Mouse (Mus musculus): Measurements from ENCODE around the gene Thumpd2. TPM values are rescaled to one million over a fixed set of nuclear protein-coding genes. Genes with fewer than 3 reads are reported as not detected.

The Thumpd2 gene
- total RNA-seq, 1 experiment from 2014 or later, result 2.0 TPM

DNA sequence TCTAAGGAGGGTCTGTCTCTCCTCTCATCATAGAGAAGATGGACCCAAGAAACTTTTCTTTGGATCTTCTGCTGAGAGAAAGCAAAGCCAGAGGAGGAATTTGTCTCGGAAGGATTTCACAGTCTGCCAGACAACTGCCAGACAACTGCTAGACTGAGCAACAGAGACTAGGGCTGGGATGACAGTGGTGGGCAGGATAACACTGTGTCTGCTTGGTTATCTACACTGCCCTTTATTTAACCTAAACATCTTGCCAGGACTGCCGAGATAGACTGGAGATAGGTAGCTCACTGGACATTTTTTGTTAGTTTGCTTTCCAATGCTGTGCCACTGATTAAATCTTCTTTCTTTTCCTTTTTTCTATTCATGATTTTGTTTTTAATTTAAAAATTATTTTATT lies 23.2 kb downstream of the Thumpd2 start:
- ATAC-seq (replicated peaks; ENCODE audit: insufficient number of reproducible peaks, low FRiP score, low TSS enrichment, poor library complexity, severe bottlenecking), result no peak

DNA sequence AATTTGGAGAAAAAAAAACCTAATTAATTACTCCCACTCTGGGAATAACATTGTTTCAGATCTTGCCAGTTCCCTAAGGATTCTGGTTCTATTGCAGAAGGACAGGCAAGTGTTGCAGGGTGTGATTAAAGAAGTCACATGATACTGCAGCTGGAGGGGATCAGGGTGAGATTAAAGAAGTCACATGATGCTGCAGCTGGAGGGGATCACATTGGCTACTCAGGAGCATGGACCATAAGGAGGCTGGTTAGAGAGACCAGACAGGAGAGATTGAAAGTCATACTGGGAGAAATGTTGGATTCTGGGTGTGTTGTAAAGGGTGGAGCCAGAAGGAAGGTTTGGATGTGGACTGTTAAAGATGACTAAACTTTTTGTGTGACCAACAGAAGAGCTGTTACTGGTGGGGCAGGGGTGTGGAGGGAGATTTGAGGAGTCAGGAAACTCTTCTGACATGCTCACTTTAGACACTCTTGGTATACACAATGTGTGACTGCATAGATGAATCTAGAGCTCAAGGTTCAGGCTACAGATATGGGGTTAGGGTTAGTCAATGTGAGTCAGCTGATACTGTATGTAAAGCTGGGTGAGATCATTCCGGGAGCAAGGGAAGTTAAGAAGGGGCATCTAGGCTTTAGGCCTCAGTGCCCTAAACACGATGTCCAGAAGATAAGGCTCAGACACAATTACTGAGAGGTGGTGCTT lies 26.0 kb downstream of the Thumpd2 start:
- no peak for ATAC-seq (replicated peaks; ENCODE audit: insufficient number of reproducible peaks, low FRiP score, low TSS enrichment, poor library complexity, severe bottlenecking)

DNA sequence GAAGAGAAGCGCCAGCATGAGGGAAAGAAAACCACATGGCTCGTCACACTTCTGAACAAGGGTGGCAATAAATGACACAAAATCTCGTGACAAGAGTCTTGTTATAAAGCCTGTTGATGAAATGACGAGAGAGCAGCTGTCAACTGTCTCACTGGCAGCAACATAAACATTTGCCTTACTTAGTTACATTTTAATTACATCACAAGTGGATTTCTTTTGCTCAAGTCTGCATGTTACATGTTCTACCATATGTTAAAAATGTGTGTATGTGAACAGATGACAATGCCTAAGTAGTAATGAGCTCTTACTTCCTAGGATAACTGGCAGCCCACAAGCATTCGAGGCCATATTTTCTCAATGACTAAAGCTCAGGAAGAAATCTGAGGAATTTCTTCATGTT lies 29.5 kb downstream of the Thumpd2 start:
- no peak for ATAC-seq (replicated peaks; ENCODE audit: insufficient number of reproducible peaks, low FRiP score, low TSS enrichment, poor library complexity, severe bottlenecking)

DNA sequence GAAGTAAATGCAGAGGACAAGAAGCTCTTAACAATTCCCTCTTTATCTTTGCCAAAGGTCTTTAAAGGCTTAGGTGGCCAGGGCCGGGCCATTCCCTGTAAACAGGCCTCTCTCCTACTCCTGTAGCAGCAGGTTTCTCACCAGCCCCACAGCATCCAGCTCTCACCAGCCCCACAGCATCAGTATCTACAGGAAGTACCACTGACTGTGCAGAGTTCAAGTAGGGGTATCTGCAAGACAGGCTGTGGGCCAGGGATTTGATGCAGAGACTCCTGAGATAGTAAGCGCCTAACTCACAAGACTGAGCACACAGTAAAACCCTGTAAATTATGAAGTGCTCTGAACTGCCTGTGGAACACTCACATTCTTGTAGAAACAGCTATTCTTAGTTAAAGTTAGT lies 31.9 kb downstream of the Thumpd2 start:
- ATAC-seq (replicated peaks; ENCODE audit: insufficient number of reproducible peaks, low FRiP score, low TSS enrichment, poor library complexity, severe bottlenecking), result no peak

DNA sequence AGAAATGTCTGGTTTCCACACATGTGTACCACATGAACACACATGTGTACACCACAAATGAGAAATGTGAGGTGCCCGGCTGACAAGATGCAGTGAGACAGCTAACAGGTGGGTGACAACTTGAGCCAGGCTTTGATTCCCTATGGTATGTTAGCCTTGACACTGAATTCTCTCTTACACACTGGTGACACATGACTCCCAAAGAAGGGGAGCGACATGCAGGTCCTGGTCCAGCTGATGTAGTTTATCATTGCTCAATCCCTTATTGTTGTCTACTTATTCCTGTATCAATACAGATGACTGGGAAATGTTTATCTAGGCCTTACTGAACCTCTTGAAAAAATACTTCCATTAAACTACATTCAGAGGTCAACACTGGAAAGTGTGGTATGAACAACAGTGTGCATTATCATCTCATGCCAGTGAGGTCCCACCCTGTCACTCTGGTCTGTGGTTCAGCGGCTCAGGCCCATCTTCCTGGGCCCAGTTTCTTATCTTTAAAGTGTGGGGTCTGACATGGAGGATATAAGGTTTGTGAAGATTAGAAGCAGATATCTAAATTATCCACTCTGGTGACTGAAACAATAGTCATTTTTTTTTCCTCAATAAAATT lies 32.9 kb downstream of the Thumpd2 start:
- no peak for ATAC-seq (replicated peaks; ENCODE audit: insufficient number of reproducible peaks, low FRiP score, low TSS enrichment, poor library complexity, severe bottlenecking)

DNA sequence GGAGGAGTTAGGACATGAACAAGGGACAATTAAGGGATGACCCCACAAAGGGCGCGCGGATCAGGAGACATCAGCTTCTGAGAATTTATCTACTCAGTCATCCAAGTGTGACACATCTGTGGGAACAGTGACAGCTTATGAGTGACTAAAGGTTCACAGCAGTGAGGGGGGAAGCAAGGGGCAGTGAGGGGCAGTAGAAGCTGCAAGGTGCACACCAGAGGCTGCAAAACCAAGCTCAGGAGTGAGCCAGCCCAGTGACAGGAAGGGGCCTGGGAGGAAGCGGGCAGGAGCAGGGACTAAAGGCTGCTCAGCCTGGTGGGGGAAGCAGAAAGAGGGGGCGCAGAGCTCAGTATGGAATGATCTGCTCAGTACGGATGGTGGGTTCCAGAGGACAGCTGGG lies 37.6 kb downstream of the Thumpd2 start:
- no peak for ATAC-seq (replicated peaks; ENCODE audit: insufficient number of reproducible peaks, low FRiP score, low TSS enrichment, poor library complexity, severe bottlenecking)

DNA sequence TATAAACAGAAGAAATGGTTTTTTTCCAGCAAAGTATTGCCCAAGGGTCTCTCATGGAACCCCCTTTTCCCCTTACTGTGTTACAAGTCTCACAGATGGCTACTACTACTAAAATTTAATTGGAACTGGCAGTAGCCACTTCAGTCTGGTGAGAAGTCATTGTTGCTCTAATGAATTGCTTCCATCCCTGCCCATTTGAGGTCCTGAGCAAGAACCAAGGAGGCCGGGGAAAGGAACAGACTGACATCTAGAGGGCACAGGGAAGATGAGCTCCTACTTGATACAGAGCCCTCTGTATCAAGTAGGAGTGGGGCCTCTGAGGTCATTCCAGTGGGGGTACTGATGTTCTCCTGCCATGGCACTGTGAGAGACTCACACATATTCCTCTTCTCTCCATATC lies 47.8 kb downstream of the Thumpd2 start:
- no peak for ATAC-seq (replicated peaks; ENCODE audit: insufficient number of reproducible peaks, low FRiP score, low TSS enrichment, poor library complexity, severe bottlenecking)

DNA sequence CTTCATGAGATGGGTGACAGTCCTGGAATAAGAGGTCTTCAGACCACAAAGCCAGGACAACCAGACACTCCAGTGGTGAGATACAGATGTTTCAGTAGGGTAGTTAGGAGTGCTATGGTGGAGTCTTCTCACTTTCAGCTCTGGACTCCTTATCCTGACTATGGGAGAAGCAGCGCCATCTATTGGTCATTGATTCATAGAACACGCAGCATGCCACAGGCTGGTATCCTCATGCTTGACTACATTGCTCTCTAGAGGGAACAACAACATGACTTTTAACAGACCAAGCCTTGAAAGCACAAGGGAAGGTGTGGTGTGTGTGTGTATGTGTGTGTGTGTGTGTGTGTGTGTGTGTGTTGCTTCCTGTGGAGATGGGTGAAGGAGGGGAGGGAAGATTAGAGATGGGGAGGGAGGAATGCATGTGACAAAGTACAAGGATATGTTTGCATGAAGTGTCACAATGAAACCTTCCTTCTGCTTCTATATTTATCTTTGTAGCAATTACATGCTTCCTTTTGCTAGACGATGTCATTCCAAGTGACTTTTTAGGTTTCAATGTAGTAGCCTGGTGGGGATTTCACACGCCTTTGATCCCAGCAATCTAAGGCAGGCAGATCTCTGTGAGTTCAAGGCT lies 49.0 kb downstream of the Thumpd2 start:
- ATAC-seq (replicated peaks; ENCODE audit: insufficient number of reproducible peaks, low FRiP score, low TSS enrichment, poor library complexity, severe bottlenecking), result no peak

DNA sequence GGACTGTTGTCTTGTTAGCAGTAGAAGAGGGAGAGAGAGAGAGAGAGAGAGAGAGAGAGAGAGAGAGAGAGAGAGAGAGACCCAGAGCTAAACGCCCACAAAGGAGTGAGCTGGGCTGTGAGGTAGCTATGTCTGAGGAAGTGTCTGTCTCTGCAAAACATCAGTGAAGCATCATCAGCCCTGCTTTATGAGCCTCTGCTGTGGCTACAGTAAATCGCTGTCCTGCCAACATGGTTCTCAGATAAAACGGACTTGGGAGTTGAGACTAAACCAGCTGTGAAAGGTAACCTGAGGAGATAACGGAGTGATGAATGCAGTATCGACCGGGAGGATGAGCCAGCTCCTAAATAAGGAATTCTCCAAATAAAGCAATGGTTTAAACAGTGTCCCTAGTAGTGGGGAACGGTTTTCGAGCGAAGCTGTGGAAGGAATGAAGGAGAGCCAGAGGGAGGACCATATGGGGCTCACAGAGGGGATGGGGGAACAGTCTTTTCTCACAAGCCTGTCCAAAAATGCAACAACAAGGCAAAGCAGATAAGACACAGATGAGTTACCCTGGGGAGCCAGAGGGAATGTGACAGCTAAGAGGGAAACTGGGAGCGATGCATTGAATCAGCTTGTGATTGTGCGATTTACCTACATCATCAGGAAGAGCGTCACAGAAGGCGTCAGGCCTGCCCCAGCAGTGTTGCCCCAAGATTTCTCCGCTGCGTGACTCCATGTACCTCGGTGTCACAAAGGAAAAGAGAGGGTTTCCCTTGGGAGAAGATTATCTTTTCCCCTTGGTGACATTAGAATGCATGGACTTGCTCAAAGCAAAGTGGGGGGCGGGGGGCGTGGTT lies 53.8 kb downstream of the Thumpd2 start:
- no peak for ATAC-seq (replicated peaks; ENCODE audit: insufficient number of reproducible peaks, low FRiP score, low TSS enrichment, poor library complexity, severe bottlenecking)

DNA sequence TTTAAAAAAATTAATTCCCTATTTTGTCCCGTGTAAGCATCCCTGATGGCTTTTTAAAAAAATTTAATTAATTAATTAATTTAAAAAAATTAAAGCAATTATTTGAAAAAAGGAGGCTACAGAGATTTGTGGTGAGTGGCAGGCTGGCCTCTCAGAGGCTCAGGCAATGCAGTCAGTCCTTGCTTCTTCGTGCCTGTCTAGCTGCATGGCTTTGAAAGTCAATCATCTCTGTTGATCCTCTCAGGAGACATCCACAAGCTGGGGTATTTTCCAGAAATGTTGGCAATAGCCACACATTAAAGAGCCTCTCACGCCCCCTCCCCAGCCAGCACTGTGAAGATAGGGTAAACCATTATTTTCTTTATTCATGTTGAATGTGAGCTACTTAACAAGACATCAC lies 54.7 kb downstream of the Thumpd2 start:
- no peak for ATAC-seq (replicated peaks; ENCODE audit: insufficient number of reproducible peaks, low FRiP score, low TSS enrichment, poor library complexity, severe bottlenecking)

DNA sequence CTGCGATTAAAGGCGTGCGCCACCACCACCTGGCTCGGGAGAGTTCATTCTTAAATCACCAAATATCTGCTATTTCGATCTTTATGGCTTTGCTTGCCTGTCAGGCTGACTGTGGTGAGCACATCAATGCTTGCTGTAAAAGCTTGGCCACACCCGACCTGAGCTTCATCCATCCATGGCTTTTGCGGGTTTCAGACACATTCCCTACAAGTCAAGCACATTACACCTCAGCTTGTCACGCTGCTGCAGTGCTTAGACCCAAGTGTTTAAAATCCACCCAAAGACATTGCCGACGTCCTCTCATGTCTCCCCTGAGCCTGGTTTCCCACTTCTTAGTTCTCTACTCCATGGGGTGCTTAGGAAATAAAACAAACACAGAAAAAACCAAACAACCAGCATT lies 55.8 kb downstream of the Thumpd2 start:
- no peak for ATAC-seq (replicated peaks; ENCODE audit: insufficient number of reproducible peaks, low FRiP score, low TSS enrichment, poor library complexity, severe bottlenecking)

DNA sequence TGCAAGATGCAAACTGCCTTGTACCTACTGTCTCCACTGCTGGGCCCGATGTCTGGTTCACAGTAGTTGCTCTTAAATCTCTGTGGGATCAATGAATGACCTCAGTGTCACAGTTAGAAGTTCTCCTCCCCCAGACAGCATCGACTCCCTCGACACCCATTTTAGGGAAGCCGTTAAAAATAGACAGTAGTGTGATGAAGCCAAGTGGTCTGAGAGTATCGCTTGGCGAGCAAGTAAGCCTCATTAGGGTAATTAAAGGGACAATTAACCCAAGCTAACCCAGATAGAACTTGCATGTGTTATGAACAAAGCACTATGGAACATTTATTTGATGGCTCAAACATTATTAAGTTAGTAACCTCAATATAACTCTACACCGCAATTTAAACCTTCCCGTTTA lies 59.6 kb downstream of the Thumpd2 start:
- no peak for ATAC-seq (replicated peaks; ENCODE audit: insufficient number of reproducible peaks, low FRiP score, low TSS enrichment, poor library complexity, severe bottlenecking)

DNA sequence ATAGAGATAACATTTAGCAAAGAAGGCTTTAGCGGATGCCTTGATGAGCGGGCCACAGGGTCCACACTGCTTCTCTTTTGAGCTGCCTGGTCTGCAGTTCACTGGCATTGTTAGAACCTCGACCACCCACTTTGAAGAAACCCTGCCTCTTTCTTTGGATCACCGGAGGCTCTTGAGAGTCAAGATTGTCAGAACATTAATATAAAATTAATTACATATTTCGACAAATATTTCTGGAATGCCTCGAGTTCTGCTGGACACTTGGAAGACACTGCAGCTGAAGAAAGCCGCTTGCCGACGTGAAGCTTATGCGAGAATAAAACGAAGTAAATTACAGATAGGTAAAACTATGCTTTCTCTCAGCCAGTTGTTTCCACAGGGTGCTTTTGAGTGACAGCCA lies 60.4 kb downstream of the Thumpd2 start:
- no peak for ATAC-seq (replicated peaks; ENCODE audit: insufficient number of reproducible peaks, low FRiP score, low TSS enrichment, poor library complexity, severe bottlenecking)

DNA sequence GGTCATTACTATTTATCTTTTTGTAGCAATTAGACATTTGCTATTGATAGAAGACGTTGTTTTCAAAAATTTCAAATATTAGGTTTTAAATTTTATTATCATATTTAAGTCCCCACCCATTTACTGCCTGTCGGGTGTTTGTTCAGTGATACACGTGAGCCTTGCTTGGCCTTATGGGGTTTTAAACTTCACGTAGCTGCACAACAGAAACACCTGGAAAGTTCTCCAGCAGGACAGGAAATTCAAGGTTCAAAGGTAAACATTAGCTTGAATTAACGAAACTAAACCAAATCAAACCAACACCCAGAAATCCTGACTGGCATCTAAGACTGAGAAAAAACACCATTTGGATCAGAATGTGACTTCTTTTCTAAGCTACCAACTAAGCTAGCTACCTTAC lies 62.8 kb downstream of the Thumpd2 start:
- no peak for ATAC-seq (replicated peaks; ENCODE audit: insufficient number of reproducible peaks, low FRiP score, low TSS enrichment, poor library complexity, severe bottlenecking)

DNA sequence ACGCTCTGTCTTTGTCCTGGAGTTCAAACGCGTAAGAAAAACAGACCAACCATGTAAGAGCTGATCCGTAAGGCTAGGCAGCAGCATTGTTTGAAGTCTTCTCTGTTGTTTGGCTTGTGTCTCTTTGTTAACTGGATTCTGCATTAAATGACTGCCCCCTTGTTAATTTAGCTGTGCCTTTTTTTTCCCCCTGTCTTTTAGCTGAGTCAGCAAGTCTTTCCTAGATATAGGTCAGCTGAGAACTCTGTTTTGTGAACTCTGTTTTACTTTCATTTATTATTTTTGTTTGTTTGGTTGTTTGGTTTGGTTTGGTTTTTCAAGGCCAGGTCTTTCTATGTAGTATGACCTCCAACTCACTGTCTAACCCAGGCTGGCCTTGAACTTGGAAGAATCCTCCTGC lies 63.2 kb downstream of the Thumpd2 start:
- ATAC-seq (replicated peaks; ENCODE audit: insufficient number of reproducible peaks, low FRiP score, low TSS enrichment, poor library complexity, severe bottlenecking), result no peak

DNA sequence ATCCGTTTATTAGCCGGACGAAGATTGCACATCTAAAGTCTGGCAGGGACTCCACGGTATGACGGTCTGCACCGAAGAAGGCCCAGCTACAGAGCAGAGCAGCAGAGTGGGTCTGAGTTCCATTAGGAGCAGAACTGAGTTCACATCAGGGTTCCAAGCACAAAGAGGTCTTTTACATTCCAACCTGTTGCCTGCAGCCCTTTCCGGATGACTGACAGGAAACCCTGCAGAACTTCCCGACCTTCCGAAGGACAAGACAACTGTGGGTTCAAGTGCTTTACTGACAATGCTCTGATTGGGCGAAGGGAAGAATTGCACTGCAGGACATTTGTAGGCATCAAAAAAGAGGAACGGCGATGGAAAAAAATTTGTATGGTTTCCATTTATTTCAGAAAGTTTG lies 63.9 kb downstream of the Thumpd2 start:
- ATAC-seq (replicated peaks; ENCODE audit: insufficient number of reproducible peaks, low FRiP score, low TSS enrichment, poor library complexity, severe bottlenecking), result no peak

DNA sequence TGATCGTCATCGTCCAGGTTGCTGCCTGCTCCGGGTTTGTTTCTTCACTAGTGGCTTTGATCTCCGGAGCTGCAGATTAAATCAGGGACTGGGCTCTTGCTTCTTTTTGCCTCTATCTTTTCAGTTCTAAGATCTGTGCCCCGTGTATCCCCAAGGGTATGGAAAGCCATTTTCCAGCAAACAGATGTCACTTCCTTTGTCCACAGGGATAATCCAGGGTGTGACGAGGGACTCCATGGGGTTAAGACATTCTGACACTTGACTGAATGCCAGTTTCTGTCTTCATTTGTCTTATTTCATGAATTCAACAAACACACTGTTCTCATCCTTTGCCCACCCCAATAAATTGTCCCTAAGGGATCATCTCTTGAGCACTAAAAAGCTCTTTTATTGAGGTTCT lies 65.9 kb downstream of the Thumpd2 start:
- no peak for ATAC-seq (replicated peaks; ENCODE audit: insufficient number of reproducible peaks, low FRiP score, low TSS enrichment, poor library complexity, severe bottlenecking)

DNA sequence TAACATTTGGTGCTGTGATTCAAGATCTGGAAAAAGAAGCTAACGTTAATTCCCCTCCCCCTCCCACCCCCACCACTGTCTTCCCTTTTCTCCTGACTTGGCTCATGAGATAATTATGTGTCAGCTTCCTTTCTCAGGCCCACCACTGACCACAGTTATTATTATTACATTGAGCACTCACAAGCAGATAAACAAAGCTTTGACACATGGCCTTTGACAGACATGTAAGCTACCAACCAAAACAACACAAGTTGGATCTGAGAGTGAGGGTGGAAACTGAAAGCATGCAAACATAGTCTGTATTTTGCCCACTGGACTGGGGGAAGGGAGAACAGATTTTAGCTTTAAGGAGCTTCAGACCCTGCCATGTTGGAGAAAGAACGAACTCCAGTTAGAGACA lies 67.7 kb downstream of the Thumpd2 start:
- no peak for ATAC-seq (replicated peaks; ENCODE audit: insufficient number of reproducible peaks, low FRiP score, low TSS enrichment, poor library complexity, severe bottlenecking)

DNA sequence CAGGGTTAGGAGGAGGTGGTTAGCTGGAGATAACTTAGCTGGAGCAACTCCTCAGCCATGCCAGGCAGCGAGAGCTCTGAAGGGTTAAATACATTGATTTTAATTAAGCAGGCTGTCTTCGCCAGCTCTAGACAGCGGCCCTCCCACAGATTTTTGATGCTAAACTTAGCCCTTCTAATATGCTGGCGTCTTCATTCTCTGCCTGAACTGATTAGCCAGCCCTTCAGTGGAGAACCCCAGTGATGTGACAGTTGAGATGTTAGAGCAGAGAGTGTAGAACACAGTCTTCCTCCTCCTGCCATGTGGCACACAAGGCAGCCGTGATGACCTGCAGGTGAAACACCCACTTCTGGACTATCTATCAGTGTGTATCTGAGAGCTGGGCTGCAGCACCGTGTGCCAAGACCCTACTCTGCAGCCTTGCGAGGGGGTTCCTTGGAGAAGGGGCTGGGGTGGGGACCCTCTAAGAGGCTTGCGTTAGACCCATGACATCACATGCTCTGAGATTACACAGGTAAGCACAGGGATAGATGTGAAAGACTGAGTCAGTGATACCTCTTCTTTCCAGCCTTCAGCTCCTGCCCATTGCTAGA lies 73.3 kb downstream of the Thumpd2 start:
- ATAC-seq (replicated peaks; ENCODE audit: insufficient number of reproducible peaks, low FRiP score, low TSS enrichment, poor library complexity, severe bottlenecking), result no peak
